Mouse (Mus musculus): ENCODE results near the gene Stxbp6. TPM values are rescaled to one million over a fixed set of nuclear protein-coding genes. Genes with fewer than 3 reads are reported as not detected.

Stxbp6 gene
- total and polyA plus RNA-seq, 3 experiments = not detected

DNA sequence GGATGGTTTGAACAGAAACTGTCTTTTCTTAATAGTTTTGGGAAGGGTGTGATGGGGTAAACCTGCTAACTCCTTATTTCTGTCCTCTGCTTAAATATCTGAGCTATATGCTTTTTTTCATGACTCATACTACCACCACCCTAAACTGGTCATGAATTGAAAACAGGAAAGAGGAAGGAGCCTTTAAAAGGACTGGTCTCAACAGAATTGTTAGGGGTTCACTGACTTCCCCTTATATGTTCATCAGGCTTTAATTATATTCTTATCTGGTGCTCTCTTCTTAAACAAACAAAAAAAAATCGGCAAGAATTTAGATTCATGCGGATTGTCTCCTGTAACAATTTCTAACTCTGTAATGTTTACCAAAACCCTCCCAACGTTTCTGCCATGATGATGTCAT is 17.9 kb upstream of the Stxbp6 start:
- peak; percentile 19 for DNase-seq (ENCODE audit: low read depth, low spot score)
- no peaks in the 10 kb centered on the region for H3K79me2 ChIP-seq (ENCODE audit: control insufficient read depth, insufficient read depth, low read length, poor library complexity)
- H3K27ac ChIP-seq (ENCODE audit: control insufficient read depth, low read depth, low read length) = no peak overlapping the region
- H3K9me3 ChIP-seq (replicated peaks; ENCODE audit: insufficient read depth, low read length) = no peaks in the 10 kb centered on the region
- H3K4me1 ChIP-seq (ENCODE audit: control insufficient read depth in 1 of 2, insufficient read depth in 2 of 2, low read length in 2 of 2) = 0 out of 4 replicates have a peak, but pooled peaks cover 0 to 3% of the 10 kb centered on the region in 2 experiments
- H3K9ac ChIP-seq (ENCODE audit: control insufficient read depth, low read depth, low read length, poor library complexity, severe bottlenecking) = no peak overlapping the region
- TF ChIP-seq NRF1 (IDR thresholded peaks at IDR 0.05; ENCODE audit: insufficient read depth, low read depth, low read length, poor library complexity, severe bottlenecking) = no peak
- no peak for TF ChIP-seq MAFK (IDR thresholded peaks at IDR 0.05; ENCODE audit: borderline replicate concordance, low read depth, low read length)
- no peak for TF ChIP-seq EP300 (IDR thresholded peaks at IDR 0.05; ENCODE audit: low read depth in 1 of 2, low read length in 2 of 2)
- TF ChIP-seq GABPA (IDR thresholded peaks at IDR 0.05; ENCODE audit: low read depth, low read length) = no peak
- H3K36me3 ChIP-seq (ENCODE audit: control insufficient read depth in 1 of 2, insufficient read depth in 2 of 2, low read length in 2 of 2) = no peaks in the 10 kb centered on the region
- no peaks in the 10 kb centered on the region for H3K27me3 ChIP-seq (ENCODE audit: control insufficient read depth in 1 of 2, insufficient read depth in 2 of 2, low read length in 2 of 2)
- no peak overlapping the region for H3K4me3 ChIP-seq (ENCODE audit: control insufficient read depth in 1 of 2, insufficient read depth in 1 of 2, low read depth in 2 of 2, low read length in 2 of 2)

DNA sequence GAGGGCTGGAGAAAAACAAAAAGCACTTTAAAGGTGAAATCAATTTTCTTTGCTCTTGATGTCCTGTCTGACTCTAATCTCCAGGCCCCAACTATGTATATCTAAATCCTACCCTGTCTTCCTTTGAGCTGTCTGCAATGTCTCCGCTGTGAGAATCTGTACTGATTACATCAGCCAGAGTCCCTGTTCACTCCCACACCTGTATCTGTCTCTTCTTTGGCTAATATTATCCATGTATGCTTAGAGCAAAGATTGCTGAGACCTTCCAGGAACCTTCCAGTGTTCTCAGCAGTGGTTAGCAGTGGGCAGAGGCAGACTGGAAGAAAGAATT is 8.6 kb upstream of the Stxbp6 start:
- no peaks in the 10 kb centered on the region for H3K79me2 ChIP-seq (ENCODE audit: control insufficient read depth, insufficient read depth, low read length, poor library complexity)
- DNase-seq (ENCODE audit: low read depth, low spot score) = no peak

DNA sequence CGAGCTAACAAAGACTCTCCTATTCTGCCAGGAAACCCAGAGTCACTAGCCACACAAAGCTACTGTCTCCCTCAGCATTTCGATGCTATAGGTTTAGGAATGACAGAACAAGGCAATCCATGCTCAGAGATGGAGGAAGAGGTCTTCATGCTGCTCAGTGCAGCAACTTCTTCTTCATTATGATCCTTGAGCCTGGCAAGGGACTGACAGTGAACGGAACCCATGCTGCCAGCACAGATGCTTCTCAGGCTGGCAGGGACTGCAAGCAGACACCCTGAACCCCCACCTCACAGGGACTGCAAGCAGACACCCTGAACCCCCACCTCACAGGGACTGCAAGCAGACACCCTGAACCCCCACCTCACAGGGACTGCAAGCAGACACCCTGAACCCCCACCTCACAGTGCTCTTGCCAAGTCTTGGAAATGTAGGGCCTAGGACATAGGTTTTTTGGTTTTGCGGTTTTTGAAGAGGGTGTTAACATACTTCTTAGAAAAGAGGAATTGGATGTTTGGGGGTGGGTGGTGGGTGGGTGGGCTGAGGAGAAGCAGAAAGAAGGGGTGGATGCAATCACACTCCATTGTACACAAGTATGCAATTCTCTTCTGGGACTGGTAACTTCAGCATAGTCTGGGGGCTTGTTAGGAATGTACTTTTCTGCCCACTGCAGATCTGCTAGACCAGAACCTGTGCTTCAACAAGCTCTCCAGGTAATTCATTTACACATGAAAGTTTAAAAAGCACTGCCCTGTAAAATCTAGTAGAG is 8.1 kb upstream of the Stxbp6 start:
- Histone ChIP-seq H3K4me1 (ENCODE audit: control insufficient read depth in 1 of 2, insufficient read depth in 2 of 2, low read length in 2 of 2) (no peaks in the 10 kb centered on the region; a peak in 1 of 4 replicates), H3K79me2 (ENCODE audit: control insufficient read depth, insufficient read depth, low read length, poor library complexity) (no peaks in the 10 kb centered on the region), H3K36me3 (ENCODE audit: control insufficient read depth in 1 of 2, insufficient read depth in 2 of 2, low read length in 2 of 2) (no peaks in the 10 kb centered on the region), H3K9me3 (replicated peaks; ENCODE audit: insufficient read depth, low read length) (no peaks in the 10 kb centered on the region), H3K4me3 (ENCODE audit: control insufficient read depth in 1 of 2, insufficient read depth in 1 of 2, low read depth in 2 of 2, low read length in 2 of 2) (no peak overlapping the region), H3K9ac (ENCODE audit: control insufficient read depth, low read depth, low read length, poor library complexity, severe bottlenecking) (no peak overlapping the region), H3K27ac (ENCODE audit: control insufficient read depth, low read depth, low read length) (no peak overlapping the region), H3K27me3 (ENCODE audit: control insufficient read depth in 1 of 2, insufficient read depth in 2 of 2, low read length in 2 of 2) (no peaks in the 10 kb centered on the region)
- no peak for TF ChIP-seq MEF2A (IDR thresholded peaks at IDR 0.05; ENCODE audit: extremely low read depth, insufficient replicate concordance, low read depth, low read length, poor library complexity, severe bottlenecking)
- no peak for TF ChIP-seq UBTF (IDR thresholded peaks at IDR 0.05; ENCODE audit: borderline replicate concordance, insufficient read depth, low read depth, low read length)
- no peak for TF ChIP-seq POLR2A (IDR thresholded peaks at IDR 0.05; ENCODE audit: control insufficient read depth in 1 of 2, insufficient read depth in 1 of 2, low read depth in 1 of 2, low read length in 2 of 2, poor library complexity in 1 of 2)
- no peak for TF ChIP-seq ZKSCAN1 (IDR thresholded peaks at IDR 0.05; ENCODE audit: low read depth, low read length)
- no peak for DNase-seq (ENCODE audit: low read depth, low spot score)

More for the DNA sequence above, 8.6 kb upstream of the Stxbp6 start:
- no peaks in the 10 kb centered on the region for H3K27me3 ChIP-seq (ENCODE audit: control insufficient read depth in 1 of 2, insufficient read depth in 2 of 2, low read length in 2 of 2)
- no peaks in the 10 kb centered on the region for H3K9me3 ChIP-seq (replicated peaks; ENCODE audit: insufficient read depth, low read length)
- no peaks in the 10 kb centered on the region for H3K36me3 ChIP-seq (ENCODE audit: control insufficient read depth in 1 of 2, insufficient read depth in 2 of 2, low read length in 2 of 2)
- H3K9ac ChIP-seq (ENCODE audit: control insufficient read depth, low read depth, low read length, poor library complexity, severe bottlenecking) = no peak overlapping the region
- H3K4me3 ChIP-seq (ENCODE audit: control insufficient read depth in 1 of 2, insufficient read depth in 1 of 2, low read depth in 2 of 2, low read length in 2 of 2) = no peak overlapping the region
- TF ChIP-seq MAZ (IDR thresholded peaks at IDR 0.05; ENCODE audit: low read depth, low read length) (no peak), MXI1 (IDR thresholded peaks at IDR 0.05; ENCODE audit: low read depth, low read length) (no peak), USF2 (IDR thresholded peaks at IDR 0.05; ENCODE audit: borderline replicate concordance in 1 of 2, insufficient read depth in 1 of 2, low read depth in 1 of 2, low read length in 2 of 2) (no peak), CTCF (IDR thresholded peaks at IDR 0.05 in 2 of 3, conservative IDR thresholded peaks at IDR 0.05 in 1 of 3; ENCODE audit: control insufficient read depth in 1 of 3, insufficient read depth in 1 of 3, low read depth in 2 of 3, low read length in 3 of 3, poor library complexity in 1 of 3, severe bottlenecking in 1 of 3) (no peak), UBTF (IDR thresholded peaks at IDR 0.05; ENCODE audit: borderline replicate concordance, insufficient read depth, low read depth, low read length) (no peak), MAFK (IDR thresholded peaks at IDR 0.05; ENCODE audit: borderline replicate concordance, low read depth, low read length) (no peak), ZNF384 (IDR thresholded peaks at IDR 0.05; ENCODE audit: low read depth, low read length) (no peak), TBP (IDR thresholded peaks at IDR 0.05; ENCODE audit: low read depth, low read length) (no peak), EP300 (IDR thresholded peaks at IDR 0.05; ENCODE audit: low read depth in 1 of 2, low read length in 2 of 2) (no peak), NELFE (IDR thresholded peaks at IDR 0.05; ENCODE audit: low read depth, low read length) (no peak), E2F4 (IDR thresholded peaks at IDR 0.05; ENCODE audit: borderline replicate concordance, low read depth, low read length) (no peak), CHD2 (IDR thresholded peaks at IDR 0.05; ENCODE audit: low read length) (no peak), RAD21 (IDR thresholded peaks at IDR 0.05; ENCODE audit: low read depth, low read length) (no peak), MYB (IDR thresholded peaks at IDR 0.05; ENCODE audit: low read depth, low read length) (no peak), MYC (IDR thresholded peaks at IDR 0.05; ENCODE audit: low read depth, low read length) (no peak), POLR2AphosphoS2 (IDR thresholded peaks at IDR 0.05; ENCODE audit: low read length) (no peak)
- H3K4me1 ChIP-seq (ENCODE audit: control insufficient read depth in 1 of 2, insufficient read depth in 2 of 2, low read length in 2 of 2) = no peaks in the 10 kb centered on the region; a peak in 1 of 4 replicates
- H3K27ac ChIP-seq (ENCODE audit: control insufficient read depth, low read depth, low read length) = no peak overlapping the region
